Mouse (Mus musculus): Measurements from ENCODE around the gene Mss51. TPM values are rescaled to one million over a fixed set of nuclear protein-coding genes. Genes with fewer than 3 reads are reported as not detected.

Mss51 gene
- 0.89 TPM for polyA plus RNA-seq (2017; shearing (Covaris generic))

GRCm38 (mm10) chr14:20496603-20497002 is at the start of gene Mss51:
Gene Mss51 (minus strand): TSS chr14:20496901.

GRCm38 (mm10) chr14:20546415-20546814 is 49.7 kb upstream of the Mss51 start, which contains the start of gene Ppp3cb:
Gene Ppp3cb (minus strand): TSS chr14:20546573.

GRCm38 (mm10) chr14:20479291-20480194 is 17.2 kb downstream of the Mss51 start, which contains the start of gene Anxa7:
Gene Anxa7 (minus strand): TSS chr14:20480133.

GRCm38 (mm10) chr14:20451765-20452331 is 44.9 kb downstream of the Mss51 start, which contains the start of gene Cfap70:
Gene Cfap70 (minus strand): TSS chr14:20452226.

Other genes with a start within 250 kb of the Mss51 start
- not detected for gene Kcnk16, start 227.7 kb downstream of the Mss51 start, polyA plus RNA-seq (2017; shearing (Covaris generic))
- 20.2 TPM for gene Nudt13, start 202.2 kb downstream of the Mss51 start, polyA plus RNA-seq (2017; shearing (Covaris generic))
- 71.3 TPM for gene Ecd, start 148.8 kb downstream of the Mss51 start, polyA plus RNA-seq (2017; shearing (Covaris generic))
- 90.6 TPM for gene Fam149b, start 148.7 kb downstream of the Mss51 start, polyA plus RNA-seq (2017; shearing (Covaris generic))
- 150 TPM for gene Dnajc9, start 108.0 kb downstream of the Mss51 start, polyA plus RNA-seq (2017; shearing (Covaris generic))
- 109 TPM for gene Mrps16, start 103.3 kb downstream of the Mss51 start, polyA plus RNA-seq (2017; shearing (Covaris generic))
- not detected for gene Cfap70, start 44.7 kb downstream of the Mss51 start, polyA plus RNA-seq (2017; shearing (Covaris generic))
- 56.3 TPM for gene Anxa7, start 16.8 kb downstream of the Mss51 start, polyA plus RNA-seq (2017; shearing (Covaris generic))
- 12.9 TPM for gene Ppp3cb, start 49.7 kb upstream of the Mss51 start, polyA plus RNA-seq (2017; shearing (Covaris generic))
- 4.7 TPM for gene Usp54, start 144.2 kb upstream of the Mss51 start, polyA plus RNA-seq (2017; shearing (Covaris generic))
- gene Myoz1, start 159.6 kb upstream of the Mss51 start, polyA plus RNA-seq (2017; shearing (Covaris generic)), result not detected
- 0.07 TPM for gene Synpo2l, start 171.5 kb upstream of the Mss51 start, polyA plus RNA-seq (2017; shearing (Covaris generic))
- 280 TPM for gene Sec24c, start 177.4 kb upstream of the Mss51 start, polyA plus RNA-seq (2017; shearing (Covaris generic))
- 5.0 TPM for gene Fut11, start 198.1 kb upstream of the Mss51 start, polyA plus RNA-seq (2017; shearing (Covaris generic))
- 135 TPM for gene Chchd1, start 206.1 kb upstream of the Mss51 start, polyA plus RNA-seq (2017; shearing (Covaris generic))
- gene Zswim8, start 210.7 kb upstream of the Mss51 start, polyA plus RNA-seq (2017; shearing (Covaris generic)), result 19.9 TPM
- 13.4 TPM for gene Ndst2, start 237.7 kb upstream of the Mss51 start, polyA plus RNA-seq (2017; shearing (Covaris generic))

Data from activated CD4-positive, CD25-positive, alpha-beta regulatory T cell, adult 9 weeks (primary cell).